Mouse (Mus musculus) intestine, embryonic 15.5 days (tissue): ENCODE results near the gene Mfsd10. TPM values are rescaled to one million over a fixed set of nuclear protein-coding genes. Genes with fewer than 3 reads are reported as not detected.
"Not testable (repeated sequence)": the region's sequence is repeated elsewhere in the genome, so short reads cannot be mapped to it uniquely, and the experiment has no call there.

ENCODE experiments used
- ATAC-seq: fragments of 200-750 bp; cut with Nextera tagmentation; 2 replicates; pipeline ENCODE4 v1.8.0; 2017; ENCODE audit warnings: moderate TSS enrichment, moderate library complexity
- H3K27ac ChIP-seq: fragments of 300-500 bp; sonication (generic); 2 replicates; pipeline ENCODE4 v1.5.1; 2015; ENCODE audit warnings: mild to moderate bottlenecking, inconsistent platforms
- H3K27me3 ChIP-seq: fragments of 300-500 bp; sonication (generic); replicated peaks from 2 replicates; pipeline ENCODE4 v1.6.1; 2015; ENCODE audit warnings: inconsistent platforms
- H3K36me3 ChIP-seq: fragments of 300-500 bp; sonication (generic); 2 replicates; pipeline ENCODE4 v1.6.1; 2015; ENCODE audit warnings: inconsistent platforms
- H3K4me1 ChIP-seq: fragments of 300-500 bp; sonication (generic); replicated peaks from 2 replicates; pipeline ENCODE4 v1.6.1; 2015; ENCODE audit warnings: inconsistent platforms
- H3K4me2 ChIP-seq: fragments of 300-500 bp; sonication (generic); replicated peaks from 2 replicates; pipeline ENCODE4 v1.6.1; 2015; ENCODE audit warnings: mild to moderate bottlenecking, inconsistent platforms
- H3K4me3 ChIP-seq: fragments of 300-500 bp; sonication (generic); replicated peaks from 2 replicates; pipeline ENCODE4 v1.5.1; 2015; ENCODE audit warnings: inconsistent platforms
- H3K9ac ChIP-seq: fragments of 300-500 bp; sonication (generic); 2 replicates; pipeline ENCODE4 v1.6.1; 2015; ENCODE audit warnings: inconsistent platforms
- H3K9me3 ChIP-seq: fragments of 300-500 bp; sonication (generic); 2 replicates; pipeline ENCODE4 v1.6.1; 2016; ENCODE audit warnings: inconsistent platforms
- WGBS: fragments of 180-500 bp; shearing (Covaris S2); methylation state at CpG from one replicate; pipeline ENCODE4 v1.1.7; 2015; 5-methylcytosine and 5-hydroxymethylcytosine counted together
- polyA plus RNA-seq: library from polyadenylated mRNA; unstranded; fragments of >200 nt; fragmentation: Nextera tagmentation; extraction: Ambion mirVana; gene quantifications from 2 replicates; pipeline ENCODE4 v1.2.1, GENCODE M21; 2015

Gene Mfsd10
- polyA plus RNA-seq, 1 experiment from 2014 or later = 108 TPM

DNA sequence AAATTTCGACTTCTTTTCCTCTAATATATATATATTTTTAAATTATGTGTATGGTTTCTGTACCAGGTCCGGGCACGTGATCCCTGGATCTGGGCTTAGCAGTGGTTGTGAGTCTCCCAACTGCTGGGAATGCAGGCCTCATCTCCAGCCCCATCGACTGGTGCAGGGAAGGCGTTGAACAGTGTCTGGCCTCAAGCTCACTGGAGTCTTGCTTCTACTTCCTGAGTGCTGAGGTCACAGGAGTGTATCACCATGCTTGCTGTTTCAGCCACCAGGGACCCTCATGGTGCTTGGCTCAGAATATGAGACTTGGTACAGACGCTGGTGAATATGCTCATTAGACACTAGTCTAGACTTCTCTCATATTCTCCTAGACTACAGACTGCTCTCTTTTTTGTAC is 44.3 kb downstream of the Mfsd10 start:
- Histone ChIP-seq H3K9ac (no peak overlapping the region), H3K27me3 (no peaks in the 10 kb centered on the region), H3K4me1 (0 out of 2 replicates have a peak, but pooled peaks cover 6% of the 10 kb centered on the region), H3K36me3 (no peaks in the 10 kb centered on the region), H3K4me3 (no peak overlapping the region), H3K4me2 (no peak overlapping the region), H3K27ac (no peak overlapping the region), H3K9me3 (no peaks in the 10 kb centered on the region)
- 96% methylated on average over 6 of the region's 6 CpGs for WGBS
- ATAC-seq = no peak

DNA sequence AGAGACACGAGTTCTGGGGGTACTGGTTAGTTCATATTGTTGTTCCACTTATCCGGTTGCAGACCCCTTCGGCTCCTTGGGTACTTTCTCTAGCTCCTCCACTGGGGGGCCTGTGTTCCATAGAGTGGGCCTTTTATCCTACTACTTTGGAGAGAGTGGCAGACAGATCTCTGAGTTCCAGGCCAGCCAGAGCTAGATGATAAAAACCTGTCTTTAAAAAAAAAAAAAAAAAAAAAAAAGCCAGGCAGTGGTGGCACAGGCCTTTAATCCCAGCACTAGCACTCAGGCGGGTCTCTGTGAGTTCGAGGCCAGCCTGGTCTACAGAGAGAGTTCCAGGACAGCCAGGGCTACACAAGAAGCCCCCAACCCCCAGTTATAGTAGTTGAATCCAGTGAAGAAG is 44.8 kb downstream of the Mfsd10 start:
- H3K4me2 ChIP-seq, H3K27me3 ChIP-seq, H3K27ac ChIP-seq, ATAC-seq, H3K9ac ChIP-seq, H3K9me3 ChIP-seq, H3K36me3 ChIP-seq, H3K4me1 ChIP-seq, H3K4me3 ChIP-seq: not testable (repeated sequence)
- 86% methylated on average over 5 of the region's 5 CpGs for WGBS

DNA sequence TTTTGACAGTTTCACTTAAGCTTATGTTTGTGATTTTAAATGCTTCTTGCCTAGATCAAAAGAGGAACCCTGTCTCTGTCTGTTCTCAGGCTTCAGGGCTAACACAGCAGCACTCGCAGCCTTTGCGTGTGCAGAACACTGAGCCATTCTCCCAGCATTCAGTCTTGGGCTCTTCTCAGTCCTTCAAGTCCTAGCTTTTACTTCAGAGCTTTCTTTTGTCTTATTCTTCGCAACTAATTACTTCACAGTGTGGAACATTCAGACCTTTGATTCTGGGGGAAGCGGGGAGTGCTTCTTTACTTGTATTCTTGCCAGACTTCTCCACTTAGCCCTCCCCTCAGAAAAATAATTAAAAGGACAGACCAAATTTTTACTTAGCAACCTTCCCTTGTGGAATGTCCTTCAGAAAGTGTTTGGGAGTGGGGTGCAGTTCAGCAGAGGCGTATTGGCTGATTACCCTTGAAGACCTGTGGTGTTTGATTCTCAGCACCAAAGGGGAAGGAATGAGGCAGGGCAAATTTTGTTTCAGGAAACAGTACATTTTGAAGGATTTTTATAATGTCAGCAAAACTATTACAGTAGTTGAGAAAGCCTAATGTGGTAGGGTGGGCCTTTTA is 45.5 kb downstream of the Mfsd10 start:
- Histone ChIP-seq H3K36me3 (no peaks in the 10 kb centered on the region), H3K4me3 (no peak overlapping the region), H3K9me3 (no peaks in the 10 kb centered on the region), H3K4me1 (0 out of 2 replicates have a peak, but pooled peaks cover 6% of the 10 kb centered on the region), H3K27ac (no peak overlapping the region), H3K4me2 (no peak overlapping the region), H3K9ac (no peak overlapping the region), H3K27me3 (no peaks in the 10 kb centered on the region)
- WGBS = 75% methylated on average over 5 of the region's 5 CpGs
- no peak for ATAC-seq

DNA sequence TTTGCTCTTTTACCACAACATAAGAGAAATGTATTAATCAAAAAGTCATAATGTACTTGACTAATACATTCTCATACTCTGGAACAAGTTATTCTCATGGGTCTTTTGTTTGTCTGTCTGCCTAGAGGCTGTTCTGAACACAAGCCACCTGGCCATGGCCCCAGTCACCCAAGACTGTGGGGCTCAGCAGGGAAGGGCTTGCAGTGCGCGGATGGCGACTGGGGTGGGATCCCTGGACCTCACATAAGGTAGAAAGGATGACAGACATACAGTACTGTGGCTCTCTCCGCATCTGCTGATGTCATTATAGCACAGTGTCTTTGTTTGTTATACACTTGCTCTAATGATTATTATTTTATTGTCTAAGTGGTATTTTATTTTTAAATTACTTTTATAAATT is 46.3 kb downstream of the Mfsd10 start:
- H3K9me3 ChIP-seq = no peaks in the 10 kb centered on the region
- no peak overlapping the region for H3K4me3 ChIP-seq
- H3K4me2 ChIP-seq = no peak overlapping the region
- no peak for ATAC-seq
- no peak overlapping the region for H3K27ac ChIP-seq
- no peak overlapping the region for H3K9ac ChIP-seq
- H3K27me3 ChIP-seq = no peaks in the 10 kb centered on the region
- 0 out of 2 replicates have a peak, but pooled peaks cover 6% of the 10 kb centered on the region for H3K4me1 ChIP-seq
- no peaks in the 10 kb centered on the region for H3K36me3 ChIP-seq
- WGBS = 66% methylated on average over 4 of the region's 4 CpGs

DNA sequence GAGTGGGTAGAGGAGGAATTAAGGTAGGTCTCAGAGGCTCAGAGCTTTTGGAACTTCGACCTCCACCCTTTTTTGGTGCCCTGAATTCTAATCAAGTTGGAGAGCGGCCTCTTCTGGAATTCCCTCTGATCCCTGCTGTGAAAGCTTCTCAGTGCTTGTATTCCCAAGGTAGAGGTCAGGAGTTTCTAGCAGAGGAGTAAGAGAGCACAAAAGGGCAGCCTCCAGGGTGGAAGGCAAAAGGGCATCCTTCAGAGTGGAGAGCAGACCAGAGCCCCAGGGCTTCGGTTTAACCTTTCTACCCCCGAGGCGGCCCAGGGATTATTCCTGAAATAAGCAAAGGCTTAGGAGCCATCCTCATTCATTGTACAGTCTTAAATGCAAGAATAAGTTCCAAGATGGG is 47.0 kb downstream of the Mfsd10 start:
- no peak overlapping the region for H3K9ac ChIP-seq
- no peaks in the 10 kb centered on the region for H3K36me3 ChIP-seq
- no peaks in the 10 kb centered on the region for H3K9me3 ChIP-seq
- no peak overlapping the region for H3K4me3 ChIP-seq
- WGBS = 51% methylated on average over 5 of the region's 5 CpGs
- H3K27ac ChIP-seq = no peak overlapping the region
- H3K4me2 ChIP-seq = no peak overlapping the region
- H3K27me3 ChIP-seq = no peaks in the 10 kb centered on the region
- ATAC-seq = no peak
- H3K4me1 ChIP-seq = 0 out of 2 replicates have a peak, but pooled peaks cover 6% of the 10 kb centered on the region

DNA sequence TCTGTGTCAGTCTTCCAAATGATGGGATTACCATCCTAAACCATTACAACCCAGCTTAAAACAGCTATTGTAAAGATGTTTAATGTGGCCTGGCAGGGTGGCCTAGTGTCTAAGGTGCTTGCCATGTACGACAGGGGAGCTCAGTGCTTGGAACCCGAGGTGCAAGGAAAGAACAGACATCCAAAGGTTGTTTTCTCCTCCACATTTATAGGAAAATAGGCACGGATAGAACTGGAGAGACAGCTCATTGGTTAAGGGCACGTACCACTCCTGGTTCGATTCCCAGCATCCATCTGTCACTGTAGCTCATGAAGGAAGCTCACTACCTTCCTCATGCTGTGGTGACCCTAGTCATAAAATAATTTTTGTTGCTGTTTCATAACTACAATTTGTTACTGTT is 49.1 kb downstream of the Mfsd10 start:
- no peaks in the 10 kb centered on the region for H3K27me3 ChIP-seq
- 87% methylated on average over 5 of the region's 5 CpGs for WGBS
- 0 out of 2 replicates have a peak, but pooled peaks cover 6% of the 10 kb centered on the region for H3K4me1 ChIP-seq
- H3K9me3 ChIP-seq = no peaks in the 10 kb centered on the region
- H3K36me3 ChIP-seq = no peaks in the 10 kb centered on the region
- no peak overlapping the region for H3K27ac ChIP-seq
- no peak overlapping the region for H3K9ac ChIP-seq
- H3K4me3 ChIP-seq = no peak overlapping the region
- H3K4me2 ChIP-seq = no peak overlapping the region
- no peak for ATAC-seq

DNA sequence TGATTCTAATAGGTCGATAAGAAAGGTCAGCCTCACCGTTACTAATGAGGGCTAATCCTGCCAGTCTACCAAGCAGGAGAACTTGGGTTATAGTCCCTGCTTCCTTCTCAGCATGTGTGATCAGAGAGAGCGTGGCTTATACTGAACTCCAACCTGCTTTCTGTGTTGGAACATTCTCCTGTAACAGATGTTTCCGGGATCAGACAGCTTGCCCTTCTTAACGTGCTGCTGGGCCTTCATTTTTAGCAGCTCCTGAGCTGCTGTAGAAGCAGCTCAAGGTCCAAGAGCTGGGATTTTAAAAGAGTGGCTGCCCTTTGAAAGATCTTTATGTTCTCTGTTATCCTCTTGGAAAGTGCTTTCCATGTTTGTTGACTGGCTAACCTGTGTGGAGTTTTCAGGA is 51.8 kb downstream of the Mfsd10 start:
- H3K4me3 ChIP-seq = no peak overlapping the region
- no peaks in the 10 kb centered on the region for H3K36me3 ChIP-seq
- H3K27ac ChIP-seq = no peak overlapping the region
- H3K9ac ChIP-seq = no peak overlapping the region
- H3K9me3 ChIP-seq = no peaks in the 10 kb centered on the region
- H3K27me3 ChIP-seq = no peaks in the 10 kb centered on the region
- WGBS = 82% methylated on average over 5 of the region's 5 CpGs
- ATAC-seq = no peak
- no peak overlapping the region for H3K4me2 ChIP-seq
- peaks cover 8% of the 10 kb centered on the region; the same call in 1 of the 2 replicates for H3K4me1 ChIP-seq

Other genes with a start within 250 kb of the Mfsd10 start
- gene Tnip2, start 123.2 kb downstream of the Mfsd10 start, polyA plus RNA-seq = 14.4 and 16.2 TPM in 2 replicates
- 4.5 and 6.2 TPM in 2 replicates for gene Sh3bp2, start 111.4 kb downstream of the Mfsd10 start, polyA plus RNA-seq
- 141 and 149 TPM in 2 replicates for gene Add1, start 63.5 kb downstream of the Mfsd10 start, polyA plus RNA-seq
- gene Nop14, start 22.9 kb upstream of the Mfsd10 start, polyA plus RNA-seq = 24.8 and 27.8 TPM in 2 replicates
- gene Grk4, start 23.2 kb upstream of the Mfsd10 start, polyA plus RNA-seq = 2.6 TPM in 2 replicates
- 8.7 and 10.8 TPM in 2 replicates for gene Htt, start 124.5 kb upstream of the Mfsd10 start, polyA plus RNA-seq